Mouse (Mus musculus): ENCODE measurements at regions not wholly inside any gene's neighbourhood (a gene's known extent, or its start where the extent isn't known, plus 50 kb on each side); places are given as distances from the start of the nearest gene placed in this dataset.

- DNase-seq (ENCODE audit: low spot score), result no peak
- Histone ChIP-seq H3K4me1 (replicated peaks; ENCODE audit: control insufficient read depth, insufficient read depth, low read length) (no peaks in the 10 kb centered on the region), H3K9me3 (ENCODE audit: control insufficient read depth, low read length) (no peaks in the 10 kb centered on the region), H3K9ac (ENCODE audit: low read length) (no peak overlapping the region), H3K27me3 (replicated peaks; ENCODE audit: control insufficient read depth, insufficient read depth, low read length) (no peaks in the 10 kb centered on the region), H3K36me3 (ENCODE audit: control insufficient read depth, insufficient read depth, low read length) (no peaks in the 10 kb centered on the region), H3K4me2 (ENCODE audit: low read length) (no peak overlapping the region), H3K4me3 (ENCODE audit: low read depth, low read length) (no peak overlapping the region), H3K27ac (ENCODE audit: low read depth) (no peak overlapping the region)
- WGBS, result 81% methylated on average over 3 of the region's 3 CpGs
- no peak for ATAC-seq (replicated peaks; ENCODE audit: low FRiP score, low TSS enrichment, low read depth)
Measured at GRCm38 (mm10) chr19:20035223-20035622, 355.5 kb downstream of the Anxa1 start.

GRCm38 (mm10) chr19:20027667-20028282 is 363.0 kb downstream of the Anxa1 start:
- 75% methylated on average over 11 of the region's 11 CpGs for WGBS
- no peak for DNase-seq (ENCODE audit: low spot score)

GRCm38 (mm10) chr19:20014114-20014513 is 376.6 kb downstream of the Anxa1 start:
- no peaks in the 10 kb centered on the region for H3K36me3 ChIP-seq (ENCODE audit: control insufficient read depth, insufficient read depth, low read length)
- no peak overlapping the region for H3K27ac ChIP-seq (ENCODE audit: low read depth)
- H3K4me2 ChIP-seq (ENCODE audit: low read length), result no peak overlapping the region
- H3K9ac ChIP-seq (ENCODE audit: low read length), result no peak overlapping the region
- WGBS, result 88% methylated on average over 4 of the region's 4 CpGs
- H3K4me3 ChIP-seq (ENCODE audit: low read depth, low read length), result no peak overlapping the region
- no peaks in the 10 kb centered on the region for H3K27me3 ChIP-seq (replicated peaks; ENCODE audit: control insufficient read depth, insufficient read depth, low read length)
- ATAC-seq (replicated peaks; ENCODE audit: low FRiP score, low TSS enrichment, low read depth) (no peak), DNase-seq (ENCODE audit: low spot score) (no peak)
- no peaks in the 10 kb centered on the region for H3K9me3 ChIP-seq (ENCODE audit: control insufficient read depth, low read length)
- H3K4me1 ChIP-seq (replicated peaks; ENCODE audit: control insufficient read depth, insufficient read depth, low read length), result 0 out of 2 replicates have a peak, but pooled peaks cover 3% of the 10 kb centered on the region

More at GRCm38 (mm10) chr19:20027667-20028282, 363.0 kb downstream of the Anxa1 start:
- no peaks in the 10 kb centered on the region for H3K9me3 ChIP-seq (ENCODE audit: control insufficient read depth, low read length)
- H3K27ac ChIP-seq (ENCODE audit: low read depth), result no peak overlapping the region
- no peaks in the 10 kb centered on the region for H3K36me3 ChIP-seq (ENCODE audit: control insufficient read depth, insufficient read depth, low read length)
- H3K4me1 ChIP-seq (replicated peaks; ENCODE audit: control insufficient read depth, insufficient read depth, low read length), result no peaks in the 10 kb centered on the region
- no peak overlapping the region for H3K4me3 ChIP-seq (ENCODE audit: low read depth, low read length)
- H3K9ac ChIP-seq (ENCODE audit: low read length), result no peak overlapping the region
- H3K4me2 ChIP-seq (ENCODE audit: low read length), result no peak overlapping the region
- no peak for ATAC-seq (replicated peaks; ENCODE audit: low FRiP score, low TSS enrichment, low read depth)
- H3K27me3 ChIP-seq (replicated peaks; ENCODE audit: control insufficient read depth, insufficient read depth, low read length), result no peaks in the 10 kb centered on the region

GRCm38 (mm10) chr19:20009801-20010441 is 380.8 kb downstream of the Anxa1 start:
- Histone ChIP-seq H3K9me3 (ENCODE audit: control insufficient read depth, low read length) (no peaks in the 10 kb centered on the region), H3K4me1 (replicated peaks; ENCODE audit: control insufficient read depth, insufficient read depth, low read length) (0 out of 2 replicates have a peak, but pooled peaks cover 3% of the 10 kb centered on the region), H3K4me3 (ENCODE audit: low read depth, low read length) (no peak overlapping the region), H3K27me3 (replicated peaks; ENCODE audit: control insufficient read depth, insufficient read depth, low read length) (no peaks in the 10 kb centered on the region), H3K4me2 (ENCODE audit: low read length) (no peak overlapping the region), H3K9ac (ENCODE audit: low read length) (no peak overlapping the region), H3K36me3 (ENCODE audit: control insufficient read depth, insufficient read depth, low read length) (no peaks in the 10 kb centered on the region), H3K27ac (ENCODE audit: low read depth) (no peak overlapping the region)
- DNase-seq (ENCODE audit: low spot score) (no peak), ATAC-seq (replicated peaks; ENCODE audit: low FRiP score, low TSS enrichment, low read depth) (no peak)
- 55% methylated on average over 12 of the region's 12 CpGs for WGBS

GRCm38 (mm10) chr19:20005932-20006625 is 384.7 kb downstream of the Anxa1 start:
- ATAC-seq (replicated peaks; ENCODE audit: low FRiP score, low TSS enrichment, low read depth) (no peak), DNase-seq (ENCODE audit: low spot score) (no peak)

GRCm38 (mm10) chr19:19987255-19987654 is 403.5 kb downstream of the Anxa1 start:
- H3K36me3 ChIP-seq (ENCODE audit: control insufficient read depth, insufficient read depth, low read length), result no peaks in the 10 kb centered on the region
- no peak overlapping the region for H3K9ac ChIP-seq (ENCODE audit: low read length)
- ATAC-seq (replicated peaks; ENCODE audit: low FRiP score, low TSS enrichment, low read depth) (no peak), DNase-seq (ENCODE audit: low spot score) (no peak)
- no peak overlapping the region for H3K4me2 ChIP-seq (ENCODE audit: low read length)
- H3K27me3 ChIP-seq (replicated peaks; ENCODE audit: control insufficient read depth, insufficient read depth, low read length), result no peaks in the 10 kb centered on the region
- 96% methylated on average over 1 of the region's 1 CpGs for WGBS
- no peak overlapping the region for H3K4me3 ChIP-seq (ENCODE audit: low read depth, low read length)
- H3K9me3 ChIP-seq (ENCODE audit: control insufficient read depth, low read length), result no peaks in the 10 kb centered on the region
- no peaks in the 10 kb centered on the region for H3K4me1 ChIP-seq (replicated peaks; ENCODE audit: control insufficient read depth, insufficient read depth, low read length)
- H3K27ac ChIP-seq (ENCODE audit: low read depth), result no peak overlapping the region

More at GRCm38 (mm10) chr19:20005932-20006625, 384.7 kb downstream of the Anxa1 start:
- 61% methylated on average over 4 of the region's 4 CpGs for WGBS
- H3K9me3 ChIP-seq (ENCODE audit: control insufficient read depth, low read length), result no peaks in the 10 kb centered on the region
- no peak overlapping the region for H3K4me3 ChIP-seq (ENCODE audit: low read depth, low read length)
- no peak overlapping the region for H3K4me2 ChIP-seq (ENCODE audit: low read length)
- no peak overlapping the region for H3K9ac ChIP-seq (ENCODE audit: low read length)
- H3K4me1 ChIP-seq (replicated peaks; ENCODE audit: control insufficient read depth, insufficient read depth, low read length), result 0 out of 2 replicates have a peak, but pooled peaks cover 3% of the 10 kb centered on the region
- no peaks in the 10 kb centered on the region for H3K27me3 ChIP-seq (replicated peaks; ENCODE audit: control insufficient read depth, insufficient read depth, low read length)
- no peak overlapping the region for H3K27ac ChIP-seq (ENCODE audit: low read depth)
- H3K36me3 ChIP-seq (ENCODE audit: control insufficient read depth, insufficient read depth, low read length), result no peaks in the 10 kb centered on the region

- WGBS, result 79% methylated on average over 6 of the region's 6 CpGs
- ATAC-seq (replicated peaks; ENCODE audit: low FRiP score, low TSS enrichment, low read depth) (no peak), DNase-seq (ENCODE audit: low spot score) (no peak)
Measured at GRCm38 (mm10) chr19:19978816-19979215, 411.9 kb downstream of the Anxa1 start.

GRCm38 (mm10) chr19:19977609-19978259 is 413.0 kb downstream of the Anxa1 start:
- no peak for DNase-seq (ENCODE audit: low spot score)
- no peak overlapping the region for H3K4me2 ChIP-seq (ENCODE audit: low read length)

More at GRCm38 (mm10) chr19:19978816-19979215, 411.9 kb downstream of the Anxa1 start:
- Histone ChIP-seq H3K4me1 (replicated peaks; ENCODE audit: control insufficient read depth, insufficient read depth, low read length) (no peaks in the 10 kb centered on the region), H3K27me3 (replicated peaks; ENCODE audit: control insufficient read depth, insufficient read depth, low read length) (no peaks in the 10 kb centered on the region), H3K9me3 (ENCODE audit: control insufficient read depth, low read length) (no peaks in the 10 kb centered on the region), H3K36me3 (ENCODE audit: control insufficient read depth, insufficient read depth, low read length) (no peaks in the 10 kb centered on the region), H3K9ac (ENCODE audit: low read length) (no peak overlapping the region), H3K4me3 (ENCODE audit: low read depth, low read length) (no peak overlapping the region), H3K27ac (ENCODE audit: low read depth) (no peak overlapping the region), H3K4me2 (ENCODE audit: low read length) (no peak overlapping the region)

More at GRCm38 (mm10) chr19:19977609-19978259, 413.0 kb downstream of the Anxa1 start:
- no peaks in the 10 kb centered on the region for H3K27me3 ChIP-seq (replicated peaks; ENCODE audit: control insufficient read depth, insufficient read depth, low read length)
- WGBS, result 40% methylated on average over 9 of the region's 9 CpGs
- no peaks in the 10 kb centered on the region for H3K4me1 ChIP-seq (replicated peaks; ENCODE audit: control insufficient read depth, insufficient read depth, low read length)
- H3K4me3 ChIP-seq (ENCODE audit: low read depth, low read length), result no peak overlapping the region
- H3K9ac ChIP-seq (ENCODE audit: low read length), result no peak overlapping the region
- no peaks in the 10 kb centered on the region for H3K36me3 ChIP-seq (ENCODE audit: control insufficient read depth, insufficient read depth, low read length)
- ATAC-seq (replicated peaks; ENCODE audit: low FRiP score, low TSS enrichment, low read depth), result no peak
- no peaks in the 10 kb centered on the region for H3K9me3 ChIP-seq (ENCODE audit: control insufficient read depth, low read length)
- H3K27ac ChIP-seq (ENCODE audit: low read depth), result no peak overlapping the region

Data from intestine, embryonic 14.5 days (tissue).